Mouse (Mus musculus) adrenal gland, postnatal 14 days (tissue): ENCODE measurements around the gene Dlx2. TPM values are rescaled to one million over a fixed set of nuclear protein-coding genes. Genes with fewer than 3 reads are reported as not detected.

Experiments
- DNase-seq: peaks from one replicate; pipeline ENCODE4 v3.0.0; 2021; ENCODE audit warnings: mixed read lengths
- total RNA-seq: library from RNA; stranded (reverse); gene quantifications from 2 replicates; pipeline ENCODE4 v1.2.3, GENCODE M21; 2021

The Dlx2 gene
- total RNA-seq, 1 experiment from 2014 or later: 0.22 TPM

DNA sequence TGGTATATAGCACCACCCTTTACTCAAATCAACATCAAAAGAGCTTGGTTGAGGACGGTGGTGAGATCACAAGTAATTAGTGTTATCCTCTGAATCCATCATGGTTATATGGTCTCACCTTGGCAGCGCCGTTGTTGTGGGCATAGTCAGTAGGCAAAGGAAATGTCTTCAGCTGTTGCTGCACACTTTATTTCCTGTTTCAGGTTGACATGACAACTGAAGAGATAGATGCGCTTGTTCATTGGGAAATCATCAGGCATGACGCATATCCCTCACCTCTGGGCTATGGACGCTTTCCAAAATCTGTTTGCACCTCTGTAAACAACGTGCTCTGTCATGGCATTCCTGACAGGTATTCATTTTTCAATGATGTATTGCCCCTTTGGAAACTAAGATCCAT is 35.3 kb downstream of the Dlx2 start:
- DNase-seq: no peak

DNA sequence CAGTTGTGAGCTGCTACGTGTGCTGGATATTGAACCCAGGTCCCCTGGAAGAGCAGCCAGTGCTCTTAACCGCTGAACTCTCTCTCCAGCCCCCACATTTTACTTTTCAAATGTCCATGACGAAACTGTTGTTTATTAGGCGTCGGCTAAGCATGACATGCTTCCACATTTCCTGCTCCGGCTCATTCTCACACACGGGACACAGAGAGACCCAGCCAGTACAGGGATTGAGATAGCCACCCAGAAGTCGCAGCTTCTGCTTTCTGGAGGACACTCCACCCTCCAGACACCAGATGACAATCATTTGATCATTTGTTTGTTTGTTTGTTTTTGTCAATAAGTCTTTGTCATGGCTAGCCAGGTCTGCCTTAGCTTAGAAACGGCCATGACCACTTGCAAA is 41.7 kb downstream of the Dlx2 start:
- DNase-seq: no peak

DNA sequence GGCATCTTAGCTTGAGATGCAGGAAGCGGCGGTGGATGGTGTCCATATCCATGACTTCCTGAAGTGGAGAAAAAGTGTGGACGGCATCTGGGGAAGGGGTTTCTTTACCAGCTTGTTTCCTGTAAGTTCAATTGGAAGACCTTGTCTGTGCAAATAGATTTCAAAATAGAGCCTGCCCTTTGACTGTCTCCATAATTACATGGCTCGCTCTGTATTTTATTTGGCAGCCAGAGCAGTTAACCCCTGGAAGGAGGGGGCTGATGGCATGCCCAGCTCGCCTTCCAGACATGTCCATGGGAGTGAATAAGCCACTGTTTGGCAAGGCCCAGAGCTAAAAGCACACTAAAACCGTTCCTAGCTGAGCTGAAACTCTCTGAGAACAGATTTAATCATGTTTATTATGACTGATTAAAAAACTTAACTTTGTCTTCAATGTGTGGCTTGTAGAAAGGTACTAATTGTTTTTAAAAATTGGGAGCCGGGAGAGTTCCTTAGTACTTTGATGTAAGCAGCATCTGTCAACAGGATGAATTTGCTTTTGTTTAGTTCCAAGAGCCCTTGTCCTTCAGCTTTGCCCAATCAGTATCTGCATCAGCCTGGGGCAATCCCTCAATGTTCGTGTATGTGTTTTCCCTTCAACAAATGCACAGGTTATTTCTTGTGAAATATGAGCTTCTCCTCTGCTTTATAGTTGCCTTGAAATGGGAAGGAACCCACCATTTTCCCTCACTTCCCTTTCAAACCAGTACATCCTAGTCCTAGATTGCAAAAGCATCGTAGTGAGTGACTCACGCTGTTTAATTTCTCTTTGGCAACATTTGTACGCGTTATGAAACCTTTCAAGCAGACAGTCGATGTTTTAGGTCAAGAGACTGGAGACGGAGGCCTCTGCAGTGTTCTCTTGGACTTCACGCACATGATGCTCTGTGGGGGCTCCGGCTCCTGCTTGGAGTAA is 47.0 kb downstream of the Dlx2 start:
- peak; percentile 44 for DNase-seq

DNA sequence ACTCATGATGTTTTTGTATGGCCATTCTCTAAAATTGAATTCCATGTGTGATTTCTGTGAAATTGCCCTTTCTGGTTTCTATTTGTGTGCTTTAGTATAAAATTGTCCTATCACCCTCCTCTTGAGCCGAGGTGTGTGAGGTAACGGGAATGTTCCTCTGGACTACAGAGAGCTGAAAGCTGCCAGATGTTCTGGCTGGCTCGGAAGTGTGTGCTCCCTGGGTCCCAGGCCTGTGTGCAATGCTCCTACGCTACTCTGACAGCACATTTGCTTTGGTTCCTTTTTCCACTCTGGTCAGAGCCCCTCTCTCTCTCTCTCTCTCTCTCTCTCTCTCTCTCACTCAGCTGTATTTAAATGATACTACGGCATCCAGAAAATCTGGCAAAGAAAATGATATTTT is 49.4 kb downstream of the Dlx2 start:
- DNase-seq: no peak

DNA sequence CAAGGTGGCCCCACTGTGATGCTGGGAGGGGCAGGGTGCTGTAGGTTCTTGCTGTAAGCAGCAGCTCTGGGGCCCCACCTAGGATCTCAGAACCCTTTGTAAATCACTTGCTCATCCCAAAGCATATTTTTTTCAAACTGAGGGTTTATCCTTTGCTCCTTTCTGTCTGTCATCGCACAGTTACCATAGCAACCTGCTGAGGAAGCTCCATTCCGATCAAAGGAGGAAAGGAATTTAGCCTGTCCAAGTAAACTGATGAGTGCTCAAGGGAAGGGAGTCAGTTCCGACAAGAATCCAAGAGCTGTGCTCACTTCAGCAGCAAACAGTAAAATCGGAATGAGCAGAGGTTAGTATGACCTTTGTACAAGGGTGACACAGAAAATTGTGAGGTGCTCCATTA is 51.6 kb downstream of the Dlx2 start:
- DNase-seq: no peak

DNA sequence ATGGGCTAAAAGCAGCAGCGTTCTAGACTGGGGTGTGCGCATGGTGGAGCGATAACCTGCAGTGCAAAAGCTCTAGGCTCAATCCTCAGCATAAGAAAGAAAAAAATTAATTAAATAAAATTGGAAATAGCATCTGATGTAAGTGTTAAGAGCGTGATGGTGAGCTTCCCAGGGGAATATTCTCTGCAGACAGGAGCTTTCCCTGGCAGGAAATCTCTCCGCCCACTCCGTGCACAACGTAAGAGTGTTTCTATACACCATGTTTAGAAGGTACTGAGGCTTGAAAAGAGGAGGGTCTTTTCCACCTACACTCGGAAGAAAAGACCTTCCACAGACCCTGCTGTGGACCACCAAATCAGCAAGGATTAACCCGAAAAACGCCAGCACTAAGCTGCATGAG is 52.1 kb downstream of the Dlx2 start:
- no peak for DNase-seq

Other genes with a start within 250 kb of the Dlx2 start
- 64.9 and 73.7 TPM in 2 replicates for gene Slc25a12, start 179.0 kb downstream of the Dlx2 start, total RNA-seq
- gene Hat1, start 157.8 kb downstream of the Dlx2 start, total RNA-seq: 37.7 and 40.1 TPM in 2 replicates
- gene Metap1d, start 93.5 kb downstream of the Dlx2 start, total RNA-seq: 36.3 and 36.5 TPM in 2 replicates
- gene Dlx1, start 18.6 kb downstream of the Dlx2 start, total RNA-seq: 0.11 and 0.26 TPM in 2 replicates
- 172 and 173 TPM in 2 replicates for gene Itga6, start 198.9 kb upstream of the Dlx2 start, total RNA-seq